In the genomic region with DNA sequence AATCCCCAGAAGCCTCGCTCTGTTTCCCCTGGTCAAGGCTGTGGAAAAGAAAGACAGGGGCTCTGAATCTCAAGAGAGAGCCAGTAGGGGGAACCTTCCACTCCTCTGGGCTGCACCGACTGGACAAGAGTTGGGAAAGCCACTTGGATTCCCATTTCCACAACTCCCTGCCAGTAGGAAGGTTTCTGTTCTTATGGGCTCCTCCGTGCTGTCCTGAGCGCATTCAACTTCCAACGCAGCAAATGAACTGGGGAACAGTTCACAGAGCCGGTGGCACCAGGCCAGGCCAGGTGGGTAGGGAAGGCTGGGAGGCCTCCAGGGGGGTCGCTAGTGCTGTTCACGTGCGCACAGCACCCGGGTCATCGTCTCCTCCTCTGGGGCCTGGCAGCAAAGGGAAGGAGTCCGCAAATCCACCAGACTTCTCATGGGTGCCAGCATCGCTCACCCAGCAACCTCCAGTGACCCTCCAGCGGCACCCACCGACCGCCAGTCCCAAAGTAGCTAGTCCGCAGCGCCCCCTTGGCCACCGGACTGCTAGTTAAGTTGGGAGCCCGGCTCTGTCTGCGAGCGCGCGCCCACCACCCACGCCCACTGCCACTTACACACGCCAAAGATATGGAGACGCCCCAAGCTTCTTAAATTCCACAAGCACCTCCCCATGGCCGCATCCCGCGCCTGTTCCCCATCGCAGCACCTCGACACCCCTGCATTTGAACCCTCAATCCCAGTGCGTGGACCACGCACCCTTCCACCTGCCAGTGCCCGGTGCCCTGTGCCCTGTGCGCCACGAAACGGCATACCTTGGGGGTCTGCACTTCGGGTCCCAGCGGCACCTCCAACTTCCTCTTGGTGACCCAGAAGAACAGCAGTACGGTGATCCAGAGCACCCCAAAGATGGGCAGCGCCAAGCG, we compare ENCODE assay signal across 8 mouse cellular contexts. TPM values are rescaled to one million over a fixed set of nuclear protein-coding genes. Genes with fewer than 3 reads are reported as not detected.
A peak's percentile ranks its signal among the peaks of the same experiment; 100 is the strongest.
DNase-seq lines count a peak whose midpoint lies in the region; ATAC-seq and TF ChIP-seq lines count a peak whose summit lies in the region.

No protein-coding gene starts in this region.

- 0 out of 2 replicates have a peak, but pooled peaks cover 2% of the 10 kb centered on the region for H3K9me3 ChIP-seq in liver, embryonic 11.5 days (ENCODE audit: control insufficient read depth, low read length)
- H3K9me3 ChIP-seq in liver, postnatal 0 days (ENCODE audit: low read length) = no peaks in the 10 kb centered on the region
- peaks cover 8% of the 10 kb centered on the region; the same call in 1 of the 2 replicates for H3K9me3 ChIP-seq in stomach, embryonic 14.5 days (ENCODE audit: control insufficient read depth, low read depth, low read length)

- peak; percentile 38 for DNase-seq in liver, embryonic 11.5 days (ENCODE audit: low spot score)
- DNase-seq in liver (no peak), MN1 (ENCODE audit: low spot score) (no peak)
- DNase-seq in cerebellum, postnatal 25 days = peak; percentile 31 to 40
- DNase-seq in frontal cortex, postnatal 25 days (ENCODE audit: low spot score in 2 of 2) = peak; percentile 16 to 18
- DNase-seq in kidney, postnatal 10 days = peak; percentile 73
- peak; percentile 19 for DNase-seq in liver, postnatal 0 days

- peaks cover 53% of the 10 kb centered on the region for H3K27me3 ChIP-seq in liver, embryonic 11.5 days (replicated peaks; ENCODE audit: control insufficient read depth, insufficient read depth, low read length)
- H3K27me3 ChIP-seq in liver, postnatal 0 days (ENCODE audit: insufficient read depth, low read length) = peaks cover 42% of the 10 kb centered on the region
- H3K27me3 ChIP-seq in stomach, embryonic 14.5 days (ENCODE audit: control insufficient read depth, insufficient read depth, low read length) = peaks cover 15% of the 10 kb centered on the region

- TF ChIP-seq EP300 in liver, postnatal 0 days (IDR thresholded peaks at IDR 0.05; ENCODE audit: low read depth) = no peak

- H3K9ac ChIP-seq in liver, embryonic 11.5 days (ENCODE audit: low read depth, low read length) = no peak overlapping the region
- no peak overlapping the region for H3K9ac ChIP-seq in liver, postnatal 0 days (replicated peaks)
- no peak overlapping the region for H3K9ac ChIP-seq in stomach, embryonic 14.5 days (replicated peaks; ENCODE audit: low read depth, low read length)

- no peak overlapping the region for H3K27ac ChIP-seq in liver, embryonic 11.5 days (ENCODE audit: low read depth, low read length)
- H3K27ac ChIP-seq in liver, postnatal 0 days (ENCODE audit: low read depth) = no peak overlapping the region
- no peak overlapping the region for H3K27ac ChIP-seq in stomach, embryonic 14.5 days (ENCODE audit: low read length)

- H3K36me3 ChIP-seq in liver, embryonic 11.5 days (ENCODE audit: control insufficient read depth, insufficient read depth, low read length) = no peaks in the 10 kb centered on the region
- no peaks in the 10 kb centered on the region for H3K36me3 ChIP-seq in liver, postnatal 0 days (replicated peaks; ENCODE audit: insufficient read depth, low read length)
- H3K36me3 ChIP-seq in stomach, embryonic 14.5 days (ENCODE audit: control insufficient read depth, insufficient read depth, low read length) = no peaks in the 10 kb centered on the region

- TF ChIP-seq CTCF in liver, postnatal 0 days (IDR thresholded peaks at IDR 0.05; ENCODE audit: low read depth) = no peak

- H3K4me3 ChIP-seq in liver, embryonic 11.5 days (ENCODE audit: low read depth, low read length) = peak overlapping the region; percentile 47
- H3K4me3 ChIP-seq in liver, postnatal 0 days (ENCODE audit: low read depth, low read length) = peak overlapping the region; percentile 39
- H3K4me3 ChIP-seq in stomach, embryonic 14.5 days (ENCODE audit: low read depth, low read length) = peak overlapping the region; percentile 47

- WGBS in liver, embryonic 11.5 days = 3% methylated on average over 42 of the region's 43 CpGs
- WGBS in liver, postnatal 0 days (ENCODE audit: insufficient replicate concordance) = 3% methylated on average over 41 of the region's 43 CpGs
- WGBS in stomach, embryonic 14.5 days = 2% methylated on average over 43 of the region's 43 CpGs

- no peaks in the 10 kb centered on the region; the same call in 1 of the 2 replicates for H3K4me1 ChIP-seq in liver, embryonic 11.5 days (replicated peaks; ENCODE audit: control insufficient read depth, insufficient read depth, low read length)
- H3K4me1 ChIP-seq in liver, postnatal 0 days (ENCODE audit: insufficient read depth) = 0 out of 2 replicates have a peak, but pooled peaks cover 2% of the 10 kb centered on the region
- H3K4me1 ChIP-seq in stomach, embryonic 14.5 days (ENCODE audit: control insufficient read depth, insufficient read depth, low read length) = no peaks in the 10 kb centered on the region

- peak; percentile 20; the same call in 1 of the 2 replicates for ATAC-seq in liver, embryonic 11.5 days (replicated peaks; ENCODE audit: low FRiP score)
- no peak for ATAC-seq in liver, postnatal 0 days
- ATAC-seq in stomach, embryonic 14.5 days (ENCODE audit: insufficient number of reproducible peaks, insufficient read depth, low FRiP score, low read depth) = no peak

- peak overlapping the region; percentile 62 for H3K4me2 ChIP-seq in liver, embryonic 11.5 days
- peak overlapping the region; percentile 73 for H3K4me2 ChIP-seq in liver, postnatal 0 days (ENCODE audit: low read depth, low read length)
- H3K4me2 ChIP-seq in stomach, embryonic 14.5 days (replicated peaks; ENCODE audit: low read depth, low read length) = peak overlapping the region; percentile 89

RNA-seq across cellular contexts. Expression of gene Galnt14, which starts 0.9 kb away (rescaled TPM):
- 0.84 and 1.4 TPM in 2 replicates for polyA plus RNA-seq in liver, embryonic 11.5 days (2014; fragmentation: Nextera tagmentation; extraction: Ambion mirVana)
- polyA plus RNA-seq in liver, postnatal 0 days (2015; fragmentation: Nextera tagmentation; extraction: Ambion mirVana) = 0.06 and 0.08 TPM in 2 replicates
- polyA plus RNA-seq in stomach, embryonic 14.5 days (2014; fragmentation: Nextera tagmentation; extraction: Ambion mirVana) = 0.52 and 0.53 TPM in 2 replicates

Comparison
In these comparisons a context has a peak if more than half of its experiments do, and no peak if none do; other contexts are left out.
1. DNase-seq: peak in liver, embryonic 11.5 days (single experiment), cerebellum, postnatal 25 days (2 of 2), frontal cortex, postnatal 25 days (2 of 2), kidney, postnatal 10 days (single experiment) and liver, postnatal 0 days (single experiment); none in liver (single experiment) and MN1 (single experiment).
2. Peak in every context shown above with its lines, with median percentiles within 50 percentile points of each other: H3K4me2 ChIP-seq and H3K4me3 ChIP-seq.